Mouse (Mus musculus) liver (tissue): ENCODE results near the gene Asxl2.

Experiments used
- DNase-seq: peaks from one replicate; pipeline ENCODE4 v3.0.0-alpha.2; 2020; ENCODE audit warnings: mixed read lengths

Gene Asxl2

DNA sequence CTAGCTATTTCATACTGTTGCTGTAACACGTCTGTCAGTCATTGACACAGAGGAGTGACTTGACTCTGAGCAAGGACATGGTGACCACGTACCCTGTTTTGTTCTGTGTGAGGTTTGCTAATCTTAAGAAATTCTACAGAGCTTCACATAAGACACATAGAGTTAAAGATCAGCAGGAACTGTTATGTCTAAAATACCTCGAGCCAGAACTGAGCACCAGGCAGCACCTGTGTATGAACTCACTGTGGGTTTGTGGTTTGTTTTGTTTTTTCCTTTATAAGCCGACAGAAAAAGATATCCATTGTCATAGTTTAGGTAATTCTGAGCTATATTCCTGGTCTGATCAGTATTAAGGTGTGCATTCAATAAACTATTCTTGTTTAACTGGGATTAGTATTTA lies 120.8 kb downstream of the Asxl2 start:
- no peak for DNase-seq

DNA sequence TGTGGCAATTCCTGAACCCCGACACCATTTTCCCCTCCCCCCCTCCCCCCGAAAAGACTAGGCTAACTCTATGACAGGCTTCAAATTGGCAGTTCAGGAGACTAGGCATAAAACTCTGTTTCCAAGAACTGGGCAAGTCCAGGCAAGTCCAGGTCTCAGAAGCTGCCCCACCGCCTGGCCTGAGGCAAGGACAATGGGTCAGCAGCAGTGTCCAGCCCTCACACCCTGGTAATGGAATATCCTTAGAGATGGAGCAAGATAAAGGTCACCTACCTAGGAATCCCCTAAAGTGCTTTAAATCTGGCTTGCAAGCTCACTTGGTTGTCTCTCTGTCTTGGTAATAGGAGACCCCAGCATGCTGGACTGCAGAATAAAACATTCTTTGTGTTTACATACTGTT lies 121.3 kb downstream of the Asxl2 start:
- DNase-seq: no peak

DNA sequence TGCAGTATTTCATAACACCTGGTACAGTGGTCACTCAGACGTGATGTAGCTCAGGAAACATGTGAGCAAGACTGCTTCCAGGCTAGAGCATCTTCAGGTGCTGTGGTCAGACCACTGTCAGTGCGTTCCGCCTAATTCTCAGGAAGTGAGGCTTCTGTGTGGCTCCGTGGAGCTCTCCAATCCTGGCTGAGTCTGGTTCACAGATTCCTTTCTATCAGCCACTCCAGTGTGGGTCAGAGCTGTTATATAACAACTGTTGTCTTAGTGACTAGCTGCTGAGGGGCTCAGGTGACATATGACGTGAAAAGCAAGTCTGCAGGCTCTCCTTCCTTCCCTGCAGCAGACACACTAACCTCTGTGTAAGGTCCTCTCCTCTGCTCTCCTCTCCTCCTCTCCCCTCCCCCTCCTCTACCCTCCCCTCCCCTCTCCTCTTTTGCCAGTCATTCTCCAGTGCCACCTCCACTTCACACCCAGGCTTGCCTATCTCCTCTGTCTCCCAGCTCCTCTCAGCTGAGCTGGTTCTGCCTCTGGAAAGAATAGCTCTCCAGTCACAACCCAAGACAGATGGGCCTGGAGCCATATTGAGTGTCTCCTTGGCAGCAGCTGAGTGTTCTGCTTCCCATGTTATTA lies 122.0 kb downstream of the Asxl2 start:
- DNase-seq: no peak

DNA sequence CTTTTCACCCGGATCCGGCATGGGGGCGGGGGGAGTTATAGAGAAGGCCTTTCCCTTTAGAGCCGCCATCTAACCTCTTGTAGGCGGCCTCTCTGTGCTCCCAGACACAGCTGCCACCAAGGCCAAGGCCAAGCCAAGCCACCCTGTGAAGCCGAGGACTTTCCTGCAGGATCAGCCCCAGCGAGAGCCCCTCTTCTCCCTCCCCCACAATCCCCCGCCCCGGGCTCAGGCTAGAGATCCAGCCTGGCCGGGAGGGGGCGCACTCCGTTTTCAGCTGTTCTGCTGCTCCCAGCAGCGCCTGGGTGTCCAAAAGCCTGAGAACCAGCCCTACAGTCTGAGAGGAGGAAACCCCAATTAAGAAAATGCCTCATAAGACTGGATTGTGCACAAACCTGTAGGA lies 123.6 kb downstream of the Asxl2 start:
- peak; percentile 56 for DNase-seq
